Comparison of ENCODE assay signal across 15 mouse cellular contexts in genomic region chr11:80474846-80475245, GRCm38 (mm10). TPM values are rescaled to one million over a fixed set of nuclear protein-coding genes. Genes with fewer than 3 reads are reported as not detected.
DNase-seq lines count a peak whose midpoint lies in the region; TF ChIP-seq lines count a peak whose summit lies in the region.
"Had no signal": no experiment of that assay in that cellular context is flagged by ENCODE, and none has a peak within 500 bp of the region (broad histone marks: within the 10 kb centered on the region; RNA-seq: fewer than 3 reads in every experiment).

No protein-coding gene starts in this region.

- peaks cover 3% of the 10 kb centered on the region for H3K4me1 ChIP-seq in bone marrow, adult 2 months (ENCODE audit: control insufficient read depth, insufficient read depth, low read length)
- peaks cover 8% of the 10 kb centered on the region for H3K4me1 ChIP-seq in lung, adult 2 months (ENCODE audit: control insufficient read depth, insufficient read depth, low read length)

- intact Hi-C loops in gastrocnemius, postnatal 36 days (cut with DNase I) = loop anchor here (5.0 kb wide), 2 partner anchors 48 to 197 kb away; partner anchors contain the start of gene Psmd11
- intact Hi-C loops in left cerebral cortex, postnatal 4 days (cut with DNase I) = loop anchor here (5.0 kb wide), 2 partner anchors 147 to 197 kb away; no protein-coding TSS in a partner anchor

- peak; percentile 66 for DNase-seq in cerebellum, adult 9-10 months
- DNase-seq in cerebellum, adult 11 months = no peak
- DNase-seq in layer of hippocampus, adult 2 months (ENCODE audit: low spot score in 2 of 2) = no peak
- DNase-seq in layer of hippocampus, adult 18-20 months (ENCODE audit: low spot score in 2 of 2) = no peak
- DNase-seq in lung, adult 2 months = peak; percentile 21
- DNase-seq in gastrocnemius, postnatal 36 days = no peak
- no peak for DNase-seq in left cerebral cortex, postnatal 4 days
- DNase-seq: heart, adult 11 months; thymus, adult 2 months had no signal

- H3K27ac ChIP-seq in layer of hippocampus, adult 2 months = peak overlapping the region; percentile 90
- no peak overlapping the region for H3K27ac ChIP-seq in bone marrow, adult 2 months (ENCODE audit: control insufficient read depth, insufficient read depth, low read depth, low read length, poor library complexity)
- H3K27ac ChIP-seq: embryonic facial prominence, embryonic 15.5 days; forebrain, embryonic 12.5 days; hindbrain, embryonic 10.5 days; lung, embryonic 15.5 days had no signal

- no peak for TF ChIP-seq POLR2A in bone marrow, adult 2 months (IDR thresholded peaks at IDR 0.05; ENCODE audit: borderline replicate concordance, control insufficient read depth, low read depth, low read length)
- no peak for TF ChIP-seq POLR2A in lung, adult 2 months (IDR thresholded peaks at IDR 0.05; ENCODE audit: borderline replicate concordance, extremely low read depth, low read depth, low read length)

- whole genome bisulfite sequencing in bone marrow, adult 2 months = 93% methylated on average over 11 of the region's 11 CpGs
- 72% methylated on average over 11 of the region's 11 CpGs for WGBS in lung, adult 2 months

- no peak for TF ChIP-seq CTCF in layer of hippocampus, adult 2 months (conservative IDR thresholded peaks at IDR 0.05)
- 0 out of 2 replicates have a peak, but pooled peaks have one; percentile 6 for TF ChIP-seq CTCF in bone marrow, adult 2 months (IDR thresholded peaks at IDR 0.05; ENCODE audit: control insufficient read depth, insufficient read depth, low read length)
- no peak for TF ChIP-seq CTCF in lung, adult 2 months (IDR thresholded peaks at IDR 0.05; ENCODE audit: insufficient read depth, low read length)

- no peak overlapping the region for H3K4me3 ChIP-seq in layer of hippocampus, adult 2 months
- H3K4me3 ChIP-seq in bone marrow, adult 2 months (replicated peaks; ENCODE audit: control insufficient read depth, low read depth, low read length) = no peak overlapping the region
- no peak overlapping the region for H3K4me3 ChIP-seq in lung, adult 2 months (replicated peaks; ENCODE audit: extremely low read depth, low read depth, low read length)
- H3K4me3 ChIP-seq: embryonic facial prominence, embryonic 15.5 days; forebrain, embryonic 12.5 days; hindbrain, embryonic 10.5 days; lung, embryonic 15.5 days; midbrain, embryonic 13.5 days had no signal

RNA-seq across cellular contexts. Expression of gene Cdk5r1, which starts 2.0 kb away (rescaled TPM):
- 100 to 1,000 TPM; 218 to 227 TPM for total RNA-seq in layer of hippocampus, adult 2 months (2021)
- total RNA-seq in layer of hippocampus, adult 18-20 months (2021) = 100 to 1,000 TPM; 228 to 244 TPM
- polyA plus RNA-seq in bone marrow, adult 2 months (2011; ENCODE audit: insufficient read depth, insufficient read length, low replicate concordance, missing spikeins) = 2.4 and 3.2 TPM in 2 replicates
- polyA plus RNA-seq in lung, adult 2 months (2012; rRNA removed) = 1.2 and 1.5 TPM in 2 replicates
- under 1 TPM; 0.47 to 0.89 TPM for total RNA-seq in gastrocnemius, postnatal 36 days (2021)
- 100 to 1,000 TPM; 380 to 382 TPM for total RNA-seq in left cerebral cortex, postnatal 4 days (2021)

RNA-seq across cellular contexts. Expression of gene Psmd11, which starts 46.4 kb away (rescaled TPM):
- 100 to 1,000 TPM in 1 of 2 experiments, 10 to 100 TPM in 1; 93.8 to 101 TPM for total RNA-seq in layer of hippocampus, adult 2 months (2021)
- total RNA-seq in layer of hippocampus, adult 18-20 months (2021) = 100 to 1,000 TPM in 1 of 2 experiments, 10 to 100 TPM in 1; 98.8 to 106 TPM
- 59.0 and 71.3 TPM in 2 replicates for polyA plus RNA-seq in bone marrow, adult 2 months (2011; ENCODE audit: insufficient read depth, insufficient read length, low replicate concordance, missing spikeins)
- 31.7 and 48.3 TPM in 2 replicates for polyA plus RNA-seq in lung, adult 2 months (2012; rRNA removed)
- total RNA-seq in gastrocnemius, postnatal 36 days (2021) = 100 to 1,000 TPM; 125 to 138 TPM
- total RNA-seq in left cerebral cortex, postnatal 4 days (2021) = 100 to 1,000 TPM; 117 to 120 TPM

Comparison
In these comparisons a context has a peak if more than half of its experiments do, and no peak if none do; other contexts are left out.
1. DNase-seq: peak in cerebellum, adult 9-10 months (single experiment) and lung, adult 2 months (single experiment); none in cerebellum, adult 11 months (single experiment), layer of hippocampus, adult 2 months (0 of 2), layer of hippocampus, adult 18-20 months (0 of 2), gastrocnemius, postnatal 36 days (0 of 2) and left cerebral cortex, postnatal 4 days (single experiment).
2. RNA of gene Cdk5r1, which starts 2.0 kb away (total RNA-seq): 380 to 382 TPM in left cerebral cortex, postnatal 4 days, 228 to 244 TPM in layer of hippocampus, adult 18-20 months and 218 to 227 TPM in layer of hippocampus, adult 2 months; 0.47 to 0.89 TPM in gastrocnemius, postnatal 36 days; every median in the first group is over 100 times any median in the second.